Mouse (Mus musculus): ENCODE data around the gene Pnp2. TPM values are rescaled to one million over a fixed set of nuclear protein-coding genes. Genes with fewer than 3 reads are reported as not detected.
"Not testable (repeated sequence)": the region's sequence is repeated elsewhere in the genome, so short reads cannot be mapped to it uniquely, and the experiment has no call there.

Pnp2 gene
- polyA plus RNA-seq, 1 experiment from 2014 or later = 0.36 TPM

DNA sequence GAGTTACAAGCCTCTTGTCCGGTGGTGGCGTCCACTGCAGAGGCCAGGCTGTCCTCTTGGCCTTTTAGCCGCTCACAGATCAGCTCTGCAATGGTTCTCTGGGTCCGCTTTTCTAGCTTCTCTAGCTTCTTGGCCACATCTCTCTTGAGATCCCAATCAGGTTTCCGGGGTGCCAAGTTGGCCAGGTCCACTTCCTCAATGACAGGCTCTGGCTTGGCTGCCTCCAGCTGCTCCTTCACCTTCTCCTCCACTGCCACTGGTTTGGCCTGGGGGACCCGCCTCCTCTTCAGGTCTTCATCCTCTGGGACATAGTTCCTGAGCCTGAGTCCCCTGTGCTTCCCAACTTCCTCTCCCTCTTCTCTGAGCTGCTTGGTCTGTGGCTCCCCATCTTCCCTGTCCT is 22.7 kb downstream of the Pnp2 start:
- H3K27ac ChIP-seq (replicated peaks; ENCODE audit: low read depth, low read length); ATAC-seq (replicated peaks; ENCODE audit: insufficient number of reproducible peaks, low FRiP score, low TSS enrichment, low read depth); H3K9ac ChIP-seq (replicated peaks; ENCODE audit: low read length); H3K4me1 ChIP-seq (ENCODE audit: control insufficient read depth, insufficient read depth, low read length); H3K27me3 ChIP-seq (ENCODE audit: control insufficient read depth, insufficient read depth, low read length); H3K9me3 ChIP-seq (replicated peaks; ENCODE audit: control insufficient read depth, low read length); H3K4me2 ChIP-seq (ENCODE audit: low read depth, low read length); H3K36me3 ChIP-seq (replicated peaks; ENCODE audit: control insufficient read depth, insufficient read depth, low read depth, low read length); H3K4me3 ChIP-seq (ENCODE audit: low read depth, low read length); DNase-seq (ENCODE audit: low spot score): not testable (repeated sequence)
- WGBS = 96% methylated on average over 6 of the region's 6 CpGs

DNA sequence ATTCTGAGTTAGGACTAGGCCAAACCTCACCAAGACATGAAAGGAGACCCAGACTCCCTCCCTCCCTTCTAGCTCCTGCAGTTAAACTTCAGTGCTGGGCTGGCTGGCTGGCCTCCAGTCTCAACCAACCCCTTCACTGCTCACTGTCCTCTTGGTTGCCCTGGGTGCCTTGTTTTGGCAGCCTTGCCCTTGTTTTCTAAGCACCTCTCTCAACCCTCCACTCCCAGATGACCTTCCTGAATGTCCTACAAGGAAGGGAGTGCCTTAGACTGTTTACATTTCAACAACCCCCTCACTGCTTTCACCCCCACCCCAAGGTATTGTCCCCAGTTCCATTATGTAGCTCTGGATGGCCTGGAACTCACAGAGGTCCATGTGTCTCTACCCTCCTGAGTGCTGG is 23.8 kb downstream of the Pnp2 start:
- DNase-seq (ENCODE audit: low spot score) (no peak), ATAC-seq (replicated peaks; ENCODE audit: insufficient number of reproducible peaks, low FRiP score, low TSS enrichment, low read depth) (no peak)
- H3K4me1 ChIP-seq (ENCODE audit: control insufficient read depth, insufficient read depth, low read length) = no peaks in the 10 kb centered on the region
- no peak overlapping the region for H3K27ac ChIP-seq (replicated peaks; ENCODE audit: low read depth, low read length)
- H3K9ac ChIP-seq (replicated peaks; ENCODE audit: low read length) = no peak overlapping the region
- no peaks in the 10 kb centered on the region for H3K27me3 ChIP-seq (ENCODE audit: control insufficient read depth, insufficient read depth, low read length)
- no peaks in the 10 kb centered on the region for H3K36me3 ChIP-seq (replicated peaks; ENCODE audit: control insufficient read depth, insufficient read depth, low read depth, low read length)
- no peaks in the 10 kb centered on the region for H3K9me3 ChIP-seq (replicated peaks; ENCODE audit: control insufficient read depth, low read length)
- H3K4me3 ChIP-seq (ENCODE audit: low read depth, low read length) = no peak overlapping the region
- H3K4me2 ChIP-seq (ENCODE audit: low read depth, low read length) = no peak overlapping the region

DNA sequence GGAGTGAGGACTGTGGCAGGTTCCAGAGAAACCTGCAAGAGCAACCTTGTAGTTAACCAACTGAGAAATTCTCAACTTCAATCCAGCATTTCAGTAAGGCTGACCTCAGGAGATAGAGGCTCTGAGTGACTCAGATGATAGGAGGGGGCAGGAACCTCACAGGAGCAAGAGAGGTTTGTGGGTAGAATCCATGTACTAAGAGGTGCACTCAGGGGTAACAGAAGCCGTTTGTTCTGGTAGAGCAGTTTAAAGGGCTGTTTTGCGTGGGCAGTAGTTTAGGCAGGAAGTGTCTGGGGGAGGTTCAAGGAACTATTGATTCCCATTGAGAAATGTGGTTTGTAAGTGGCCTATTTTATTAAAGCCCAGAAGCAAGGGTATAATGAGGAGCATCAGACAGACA is 25.4 kb downstream of the Pnp2 start:
- WGBS = 26% methylated on average over 2 of the region's 2 CpGs
- DNase-seq (ENCODE audit: low spot score) = no peak
- Histone ChIP-seq H3K4me3 (ENCODE audit: low read depth, low read length) (no peak overlapping the region), H3K4me1 (ENCODE audit: control insufficient read depth, insufficient read depth, low read length) (no peaks in the 10 kb centered on the region), H3K9me3 (replicated peaks; ENCODE audit: control insufficient read depth, low read length) (no peaks in the 10 kb centered on the region), H3K4me2 (ENCODE audit: low read depth, low read length) (no peak overlapping the region), H3K36me3 (replicated peaks; ENCODE audit: control insufficient read depth, insufficient read depth, low read depth, low read length) (no peaks in the 10 kb centered on the region), H3K9ac (replicated peaks; ENCODE audit: low read length) (no peak overlapping the region), H3K27ac (replicated peaks; ENCODE audit: low read depth, low read length) (no peak overlapping the region), H3K27me3 (ENCODE audit: control insufficient read depth, insufficient read depth, low read length) (no peaks in the 10 kb centered on the region)
- no peak for ATAC-seq (replicated peaks; ENCODE audit: insufficient number of reproducible peaks, low FRiP score, low TSS enrichment, low read depth)

DNA sequence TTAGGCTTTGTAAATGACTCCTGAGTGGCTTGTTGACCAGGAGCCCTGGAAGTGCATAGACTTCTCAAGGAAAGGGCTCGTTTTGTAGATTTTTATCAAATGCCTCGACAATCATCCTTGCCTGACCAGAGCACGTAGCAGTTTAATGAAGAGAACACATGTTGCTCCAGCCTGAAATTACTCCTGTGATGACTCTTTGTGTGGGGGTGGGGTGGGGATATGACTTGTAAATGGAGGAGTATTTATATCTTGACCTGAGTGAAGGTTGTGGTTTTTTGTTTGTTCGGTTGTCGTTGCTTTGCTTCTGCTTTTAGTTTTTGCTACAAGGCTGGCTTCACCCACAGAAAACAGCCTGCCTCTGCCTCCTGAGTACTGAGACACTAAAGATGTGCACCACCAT is 26.0 kb downstream of the Pnp2 start:
- Histone ChIP-seq H3K4me3 (ENCODE audit: low read depth, low read length) (no peak overlapping the region), H3K9me3 (replicated peaks; ENCODE audit: control insufficient read depth, low read length) (no peaks in the 10 kb centered on the region), H3K27me3 (ENCODE audit: control insufficient read depth, insufficient read depth, low read length) (no peaks in the 10 kb centered on the region), H3K4me2 (ENCODE audit: low read depth, low read length) (no peak overlapping the region), H3K27ac (replicated peaks; ENCODE audit: low read depth, low read length) (no peak overlapping the region), H3K9ac (replicated peaks; ENCODE audit: low read length) (no peak overlapping the region), H3K4me1 (ENCODE audit: control insufficient read depth, insufficient read depth, low read length) (no peaks in the 10 kb centered on the region), H3K36me3 (replicated peaks; ENCODE audit: control insufficient read depth, insufficient read depth, low read depth, low read length) (no peaks in the 10 kb centered on the region)
- no peak for ATAC-seq (replicated peaks; ENCODE audit: insufficient number of reproducible peaks, low FRiP score, low TSS enrichment, low read depth)
- DNase-seq (ENCODE audit: low spot score) = no peak
- 85% methylated on average over 5 of the region's 5 CpGs for WGBS

DNA sequence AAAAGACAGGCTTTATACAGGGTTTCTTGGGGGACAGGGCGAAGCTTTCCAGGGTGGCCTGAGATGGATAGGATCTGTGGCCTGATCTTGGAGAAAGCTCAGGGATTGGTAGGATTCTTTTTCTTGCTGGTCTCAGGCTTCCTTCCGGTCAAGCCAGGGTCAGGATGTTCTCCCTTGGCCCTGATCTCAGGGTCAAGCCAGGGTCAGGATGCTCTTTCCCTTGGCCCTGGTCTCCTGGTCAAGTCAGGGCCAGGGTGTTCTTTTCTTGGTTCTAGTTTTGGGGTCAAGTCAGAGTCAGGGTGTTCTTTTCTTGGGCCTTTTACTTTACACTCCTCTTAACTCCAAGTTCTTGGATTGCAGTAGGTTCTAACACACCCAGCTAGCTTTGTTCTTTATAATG is 31.9 kb downstream of the Pnp2 start:
- Histone ChIP-seq H3K4me2 (ENCODE audit: low read depth, low read length) (no peak overlapping the region), H3K4me1 (ENCODE audit: control insufficient read depth, insufficient read depth, low read length) (no peaks in the 10 kb centered on the region), H3K9me3 (replicated peaks; ENCODE audit: control insufficient read depth, low read length) (no peaks in the 10 kb centered on the region), H3K27me3 (ENCODE audit: control insufficient read depth, insufficient read depth, low read length) (no peaks in the 10 kb centered on the region), H3K27ac (replicated peaks; ENCODE audit: low read depth, low read length) (no peak overlapping the region), H3K4me3 (ENCODE audit: low read depth, low read length) (no peak overlapping the region), H3K36me3 (replicated peaks; ENCODE audit: control insufficient read depth, insufficient read depth, low read depth, low read length) (no peaks in the 10 kb centered on the region), H3K9ac (replicated peaks; ENCODE audit: low read length) (no peak overlapping the region)
- DNase-seq (ENCODE audit: low spot score) (no peak), ATAC-seq (replicated peaks; ENCODE audit: insufficient number of reproducible peaks, low FRiP score, low TSS enrichment, low read depth) (no peak)
- 85% methylated on average over 2 of the region's 2 CpGs for WGBS

DNA sequence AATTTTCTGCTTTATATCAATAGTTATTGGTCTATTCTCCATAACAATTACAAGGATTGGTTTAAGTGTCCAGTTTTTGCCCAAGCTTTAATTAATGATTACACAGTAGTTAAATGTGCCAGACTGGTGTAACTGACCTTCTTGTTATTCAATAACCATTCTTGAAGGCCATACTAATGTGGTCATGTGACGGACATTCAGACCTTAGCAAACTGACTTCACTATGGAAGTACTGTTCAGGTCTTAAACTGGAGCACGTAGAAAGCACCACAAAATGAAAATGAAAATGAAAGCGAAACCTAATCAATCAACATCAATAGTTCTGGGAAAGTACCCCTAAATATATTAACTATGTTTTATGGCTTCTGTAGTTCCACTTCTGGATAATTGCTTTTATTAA is 35.2 kb downstream of the Pnp2 start:
- DNase-seq (ENCODE audit: low spot score) = no peak
- no peak overlapping the region for H3K4me3 ChIP-seq (ENCODE audit: low read depth, low read length)
- no peaks in the 10 kb centered on the region for H3K27me3 ChIP-seq (ENCODE audit: control insufficient read depth, insufficient read depth, low read length)
- ATAC-seq (replicated peaks; ENCODE audit: insufficient number of reproducible peaks, low FRiP score, low TSS enrichment, low read depth) = no peak
- no peaks in the 10 kb centered on the region for H3K9me3 ChIP-seq (replicated peaks; ENCODE audit: control insufficient read depth, low read length)
- no peaks in the 10 kb centered on the region for H3K36me3 ChIP-seq (replicated peaks; ENCODE audit: control insufficient read depth, insufficient read depth, low read depth, low read length)
- WGBS = 89% methylated on average over 3 of the region's 3 CpGs
- no peak overlapping the region for H3K9ac ChIP-seq (replicated peaks; ENCODE audit: low read length)
- no peak overlapping the region for H3K27ac ChIP-seq (replicated peaks; ENCODE audit: low read depth, low read length)
- H3K4me1 ChIP-seq (ENCODE audit: control insufficient read depth, insufficient read depth, low read length) = no peaks in the 10 kb centered on the region
- no peak overlapping the region for H3K4me2 ChIP-seq (ENCODE audit: low read depth, low read length)

DNA sequence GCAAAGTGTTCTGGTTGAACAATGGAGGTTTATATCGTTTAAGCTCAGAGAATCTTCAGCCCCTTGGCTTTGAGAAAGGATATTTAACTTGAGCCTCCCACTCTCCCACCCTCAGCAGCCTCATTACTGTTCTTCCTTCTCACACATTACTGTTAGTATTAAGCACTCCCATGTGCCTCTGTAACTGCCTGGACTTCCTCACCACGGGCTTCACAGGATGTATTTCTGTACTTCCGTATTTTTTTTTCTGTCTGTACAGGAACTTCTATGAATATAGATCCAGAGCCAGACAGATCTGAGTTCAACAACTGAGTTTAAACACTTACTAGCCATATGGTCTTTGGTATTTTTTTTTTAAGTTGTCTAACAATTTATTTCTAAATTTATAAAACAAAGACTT is 41.3 kb downstream of the Pnp2 start:
- no peak for ATAC-seq (replicated peaks; ENCODE audit: insufficient number of reproducible peaks, low FRiP score, low TSS enrichment, low read depth)
- Histone ChIP-seq H3K36me3 (replicated peaks; ENCODE audit: control insufficient read depth, insufficient read depth, low read depth, low read length) (no peaks in the 10 kb centered on the region), H3K4me1 (ENCODE audit: control insufficient read depth, insufficient read depth, low read length) (no peaks in the 10 kb centered on the region), H3K4me3 (ENCODE audit: low read depth, low read length) (no peak overlapping the region), H3K9me3 (replicated peaks; ENCODE audit: control insufficient read depth, low read length) (no peaks in the 10 kb centered on the region), H3K27ac (replicated peaks; ENCODE audit: low read depth, low read length) (no peak overlapping the region), H3K27me3 (ENCODE audit: control insufficient read depth, insufficient read depth, low read length) (no peaks in the 10 kb centered on the region), H3K9ac (replicated peaks; ENCODE audit: low read length) (no peak overlapping the region), H3K4me2 (ENCODE audit: low read depth, low read length) (no peak overlapping the region)
- 77% methylated on average over 3 of the region's 3 CpGs for WGBS
- no peak for DNase-seq (ENCODE audit: low spot score)

DNA sequence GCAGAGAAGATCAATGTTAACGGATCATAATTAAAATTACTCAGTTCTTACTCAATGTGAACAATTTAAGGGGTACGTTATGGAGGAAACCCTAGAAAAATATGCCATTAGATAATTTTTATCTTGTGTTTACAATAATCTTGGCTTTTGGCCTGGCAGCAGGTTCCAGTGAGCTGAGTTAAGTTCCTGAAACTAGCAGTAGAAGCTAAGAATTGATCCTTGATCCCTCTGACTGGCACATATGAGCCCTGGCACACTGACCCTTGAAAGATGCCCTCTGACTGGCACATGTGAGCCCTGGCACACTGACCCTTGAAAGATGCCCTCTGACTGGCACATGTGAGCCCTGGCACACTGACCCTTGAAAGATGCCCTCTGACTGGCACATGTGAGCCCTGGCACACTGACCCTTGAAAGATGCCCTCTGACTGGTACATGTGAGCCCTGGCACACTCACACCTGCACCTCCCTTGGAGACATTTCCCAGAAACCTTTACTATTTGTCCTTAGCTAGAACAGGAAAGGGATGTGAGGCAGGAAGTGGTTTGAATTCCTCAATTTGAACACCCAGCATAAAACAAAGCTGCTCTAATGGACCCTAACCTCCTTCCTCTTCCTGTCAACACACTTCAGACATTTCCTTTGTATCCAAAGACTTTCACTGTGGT is 42.3 kb downstream of the Pnp2 start:
- WGBS = 76% methylated on average over 2 of the region's 2 CpGs
- H3K9ac ChIP-seq (replicated peaks; ENCODE audit: low read length) = no peak overlapping the region
- H3K36me3 ChIP-seq (replicated peaks; ENCODE audit: control insufficient read depth, insufficient read depth, low read depth, low read length) = no peaks in the 10 kb centered on the region
- DNase-seq (ENCODE audit: low spot score) (no peak), ATAC-seq (replicated peaks; ENCODE audit: insufficient number of reproducible peaks, low FRiP score, low TSS enrichment, low read depth) (no peak)
- H3K27ac ChIP-seq (replicated peaks; ENCODE audit: low read depth, low read length) = no peak overlapping the region
- H3K4me1 ChIP-seq (ENCODE audit: control insufficient read depth, insufficient read depth, low read length) = no peaks in the 10 kb centered on the region
- no peaks in the 10 kb centered on the region for H3K9me3 ChIP-seq (replicated peaks; ENCODE audit: control insufficient read depth, low read length)
- no peaks in the 10 kb centered on the region for H3K27me3 ChIP-seq (ENCODE audit: control insufficient read depth, insufficient read depth, low read length)
- H3K4me2 ChIP-seq (ENCODE audit: low read depth, low read length) = no peak overlapping the region
- H3K4me3 ChIP-seq (ENCODE audit: low read depth, low read length) = no peak overlapping the region

All from embryonic facial prominence, embryonic 11.5 days (tissue).